Mouse (Mus musculus) gastrocnemius, adult 8-10 months (tissue): ENCODE results near the gene Bsg. TPM values are rescaled to one million over a fixed set of nuclear protein-coding genes. Genes with fewer than 3 reads are reported as not detected.
"Not testable (repeated sequence)": the region's sequence is repeated elsewhere in the genome, so short reads cannot be mapped to it uniquely, and the experiment has no call there.

Experiments
- DNase-seq, 2 experiments: peaks; one replicate each; pipeline ENCODE4 v3.0.0; 2022; ENCODE audit warnings: low spot score in 2 of 2
- total RNA-seq, 4 experiments: library from RNA; stranded (reverse); gene quantifications; 2 replicates each; pipeline ENCODE4 v1.2.4; 2022

The Bsg gene
- total RNA-seq, 4 experiments from 2014 or later = 524 to 920 (median 651) TPM

GRCm38 (mm10) chr10:79682551-79682915, 21.8 kb upstream of the Bsg start:
- no peak for DNase-seq

DNA sequence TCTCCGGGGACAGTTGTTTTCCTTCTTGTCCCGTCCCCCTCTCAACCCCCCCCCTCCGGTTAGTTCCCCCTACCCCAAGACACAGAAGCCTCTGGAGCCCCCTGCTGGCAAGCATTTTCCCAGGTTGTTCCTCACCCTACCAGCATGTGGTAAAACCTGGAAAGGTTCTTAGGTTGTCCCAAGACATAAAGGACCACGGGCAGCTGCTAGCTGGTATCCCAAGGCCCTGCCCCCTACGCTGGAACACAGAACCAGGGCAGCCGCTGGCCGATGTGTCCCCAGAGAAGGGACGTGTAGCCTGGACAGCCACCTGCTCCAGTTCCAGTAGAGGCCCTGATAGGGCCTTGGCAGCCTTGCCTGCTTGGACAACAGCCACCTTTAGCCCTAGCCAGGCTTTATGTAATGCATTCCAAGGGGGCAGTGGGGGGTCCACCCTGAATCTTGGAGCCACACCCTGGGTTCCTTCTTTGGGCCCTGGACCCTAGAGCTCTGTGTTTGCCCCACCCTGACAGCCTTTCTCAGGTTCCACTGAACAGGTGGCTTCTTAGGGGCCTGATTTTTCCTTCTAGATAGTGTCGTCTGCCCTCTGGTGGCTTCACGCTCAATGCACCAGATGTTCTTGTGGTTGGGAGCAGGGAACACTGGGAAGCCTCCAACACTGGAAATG, 21.2 kb upstream of the Bsg start:
- DNase-seq = peak; percentile 77 to 78

GRCm38 (mm10) chr10:79683726-79684640, 20.3 kb upstream of the Bsg start:
- peak; percentile 68 to 80 for DNase-seq

DNA sequence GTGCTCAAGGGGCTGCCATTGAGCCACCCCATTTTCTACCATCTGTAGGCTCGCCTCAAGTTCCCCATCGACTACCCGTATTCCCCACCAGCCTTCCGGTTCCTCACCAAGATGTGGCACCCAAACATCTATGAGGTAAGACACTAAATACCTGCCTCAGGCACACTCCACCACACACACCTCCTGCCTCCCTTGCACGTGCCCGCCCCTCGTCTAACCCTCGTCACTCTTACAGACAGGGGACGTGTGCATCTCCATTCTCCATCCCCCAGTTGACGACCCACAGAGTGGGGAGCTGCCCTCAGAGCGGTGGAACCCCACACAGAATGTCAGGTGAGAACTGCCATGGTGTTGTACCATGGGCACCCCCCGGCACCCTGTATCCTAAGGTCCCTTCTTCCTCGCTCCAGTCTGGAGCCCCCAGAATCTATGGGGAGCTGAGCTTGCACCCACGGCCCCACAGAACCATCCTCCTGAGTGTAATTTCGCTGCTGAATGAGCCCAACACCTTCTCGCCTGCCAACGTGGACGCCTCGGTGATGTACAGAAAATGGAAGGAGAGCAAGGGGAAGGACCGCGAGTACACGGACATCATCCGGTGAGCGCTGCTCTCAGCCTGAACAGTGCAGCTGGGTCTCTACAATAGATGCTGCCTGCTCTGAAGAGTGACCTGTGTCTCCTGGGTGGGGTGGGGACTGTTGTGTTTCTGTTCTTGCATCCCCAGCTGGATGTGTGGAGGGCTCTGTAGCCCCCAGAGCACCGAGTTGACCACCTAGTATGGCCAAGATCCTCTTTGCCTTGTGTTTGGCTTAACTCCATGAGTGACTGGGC, 19.3 kb upstream of the Bsg start:
- DNase-seq = no peak

GRCm38 (mm10) chr10:79686219-79686618, 18.1 kb upstream of the Bsg start:
- no peak for DNase-seq

DNA sequence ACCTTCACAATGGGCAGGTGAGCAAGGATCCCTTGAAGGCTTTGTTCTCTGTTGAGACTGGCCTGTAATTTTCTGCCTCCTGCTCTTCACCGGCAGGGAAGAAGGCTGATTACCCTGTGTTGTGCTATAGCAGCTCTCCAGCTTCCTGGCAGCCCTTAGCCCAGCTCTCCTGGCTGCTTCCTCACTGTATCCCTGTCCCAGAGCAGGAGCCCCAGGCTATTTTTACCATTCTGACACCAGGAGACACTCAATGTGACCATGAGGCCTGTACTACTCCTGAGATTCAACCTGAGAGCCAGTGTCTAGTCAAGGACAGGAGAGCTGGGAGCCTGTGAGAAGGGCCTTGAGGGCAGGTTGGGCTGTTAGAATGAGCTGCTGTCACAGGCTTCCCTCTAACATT, 17.6 kb upstream of the Bsg start:
- DNase-seq = peak in 1 of 2 experiments; percentile 65

- DNase-seq = no peak
Measured at GRCm38 (mm10) chr10:79687513-79687912, 16.8 kb upstream of the Bsg start.

- DNase-seq = no peak
Measured at GRCm38 (mm10) chr10:79688720-79689119, 15.6 kb upstream of the Bsg start, which contains the start of gene Gzmm. Gene Gzmm, plus strand, starts transcription at chr10:79689020.

- no peak for DNase-seq
Measured at GRCm38 (mm10) chr10:79689178-79689577, 15.1 kb upstream of the Bsg start.

- DNase-seq = no peak
Measured at GRCm38 (mm10) chr10:79691986-79692548, 12.2 kb upstream of the Bsg start.

DNA sequence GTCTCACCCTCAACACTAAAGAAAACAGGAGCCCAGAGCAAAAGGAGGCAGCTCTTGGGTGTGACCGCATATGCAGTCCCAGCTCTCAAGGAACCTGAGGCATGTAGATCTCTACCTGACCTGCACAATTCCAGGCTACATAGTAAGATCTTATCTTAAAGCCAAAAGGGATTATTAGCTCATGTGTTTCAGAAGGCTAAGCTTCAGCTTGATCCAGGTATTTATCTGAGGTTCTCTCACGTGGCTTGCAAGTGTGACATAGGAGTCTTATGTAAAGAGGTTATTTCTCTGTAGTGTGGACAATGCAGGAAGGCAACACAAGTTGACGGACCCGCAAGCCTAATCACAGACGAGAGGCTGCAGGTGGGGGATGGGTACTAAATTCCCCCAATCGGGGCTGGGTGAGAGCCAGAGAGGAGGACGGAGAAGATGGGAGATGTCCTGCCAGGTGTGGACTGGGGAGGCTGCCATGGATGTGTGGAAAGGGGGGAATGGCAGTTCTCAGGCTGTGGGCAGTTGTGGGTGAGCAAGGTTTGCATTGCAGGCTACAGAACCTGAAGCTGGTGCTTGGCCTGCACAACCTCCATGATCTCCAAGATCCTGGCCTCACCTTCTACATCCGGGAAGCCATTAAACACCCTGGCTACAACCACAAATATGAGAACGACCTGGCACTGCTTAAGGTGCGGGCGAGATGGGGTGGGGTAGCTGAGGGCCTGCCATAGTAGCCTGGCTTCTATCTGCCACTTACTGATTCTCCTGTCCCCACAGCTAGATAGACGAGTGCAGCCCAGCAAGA, 10.5 kb upstream of the Bsg start:
- DNase-seq = no peak

- DNase-seq = no peak
Measured at GRCm38 (mm10) chr10:79694379-79694655, 10.0 kb upstream of the Bsg start.

DNA sequence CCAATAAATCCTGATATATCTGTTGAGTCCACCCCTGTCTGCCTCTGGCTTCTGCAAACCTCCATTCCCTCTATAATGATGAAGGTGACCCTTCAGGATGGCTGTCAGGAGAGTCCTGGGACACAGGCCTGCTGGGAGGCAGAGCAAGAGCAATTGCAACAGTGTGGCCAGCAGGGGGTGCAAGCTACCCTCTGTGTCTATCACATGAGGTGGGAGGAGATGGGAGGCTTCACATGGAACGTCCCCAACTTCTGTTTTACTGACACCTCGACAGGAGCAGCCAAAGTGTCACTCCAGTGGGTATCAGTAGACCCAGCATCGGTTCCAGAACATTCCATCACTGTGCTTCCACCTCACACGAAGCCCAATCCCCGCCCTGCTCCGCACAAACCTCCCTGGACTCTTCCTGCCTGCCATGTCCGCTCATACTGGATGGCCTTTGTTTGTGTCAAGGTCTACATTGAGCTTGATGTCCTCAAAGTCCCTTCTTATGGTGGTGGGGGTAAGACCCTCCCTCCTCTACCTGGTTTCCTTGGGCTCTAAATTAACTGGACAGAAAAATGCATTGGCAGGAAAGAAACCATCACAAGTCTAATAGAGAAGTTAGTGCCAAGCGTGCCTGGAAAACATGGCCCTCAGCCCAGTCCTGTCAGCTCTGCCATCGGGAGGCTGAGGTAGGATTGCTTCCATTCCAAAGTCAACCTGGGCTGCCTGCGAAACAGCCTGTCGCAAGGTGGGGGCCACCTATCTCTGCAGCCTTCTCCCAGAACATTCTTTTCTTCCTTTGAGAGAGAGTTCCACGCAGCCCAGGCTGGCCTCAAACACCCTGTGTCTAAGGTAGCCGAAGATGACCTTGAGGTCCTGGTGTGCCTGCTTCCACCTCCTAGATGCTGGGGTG, 8.8 kb upstream of the Bsg start:
- DNase-seq = no peak

DNA sequence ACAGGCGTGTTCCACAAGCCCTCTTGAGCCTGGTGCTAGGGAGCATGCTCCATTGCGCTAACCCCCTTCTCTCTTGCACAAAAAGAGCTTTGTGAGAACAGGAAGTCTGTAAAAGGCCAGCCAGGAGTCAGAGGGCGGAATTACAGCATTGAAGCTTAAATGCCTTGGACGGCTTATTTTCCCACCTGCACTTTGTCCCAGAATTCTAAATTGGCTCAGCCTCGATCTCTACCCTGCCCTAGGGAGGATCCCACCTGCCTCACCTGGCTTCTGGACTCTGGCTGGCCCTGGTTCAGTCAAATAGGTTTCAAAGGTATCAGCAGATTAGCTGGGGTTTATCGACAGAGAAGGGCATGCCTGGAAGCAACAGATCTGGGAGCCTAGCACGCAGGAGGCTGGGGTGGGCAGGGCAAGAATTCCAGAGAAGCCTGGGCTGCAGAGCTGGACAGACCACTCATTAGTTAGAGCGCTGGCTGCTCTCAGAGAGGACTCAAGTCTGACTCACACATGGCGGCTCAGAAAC, 8.1 kb upstream of the Bsg start:
- no peak for DNase-seq

DNA sequence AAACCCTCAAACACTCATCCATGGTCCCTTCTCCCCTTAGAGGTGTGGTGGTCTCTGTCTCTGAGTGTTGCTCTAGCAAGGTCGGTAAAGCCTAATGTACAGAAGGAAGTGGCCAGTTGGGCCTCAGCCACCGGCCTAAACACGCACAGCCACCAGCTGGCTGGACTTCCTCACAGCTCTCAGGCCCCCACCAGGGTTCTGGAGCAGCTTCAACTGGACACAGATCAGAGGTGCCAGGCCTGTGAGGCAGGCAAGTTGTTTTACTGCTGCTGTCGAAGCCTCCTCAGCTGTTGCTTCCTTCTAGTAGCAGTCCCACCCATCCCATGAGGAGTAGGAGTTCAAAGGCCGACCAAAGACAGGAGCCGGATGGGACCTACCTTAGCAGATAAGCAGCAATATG, 6.4 kb upstream of the Bsg start:
- DNase-seq = no peak

DNA sequence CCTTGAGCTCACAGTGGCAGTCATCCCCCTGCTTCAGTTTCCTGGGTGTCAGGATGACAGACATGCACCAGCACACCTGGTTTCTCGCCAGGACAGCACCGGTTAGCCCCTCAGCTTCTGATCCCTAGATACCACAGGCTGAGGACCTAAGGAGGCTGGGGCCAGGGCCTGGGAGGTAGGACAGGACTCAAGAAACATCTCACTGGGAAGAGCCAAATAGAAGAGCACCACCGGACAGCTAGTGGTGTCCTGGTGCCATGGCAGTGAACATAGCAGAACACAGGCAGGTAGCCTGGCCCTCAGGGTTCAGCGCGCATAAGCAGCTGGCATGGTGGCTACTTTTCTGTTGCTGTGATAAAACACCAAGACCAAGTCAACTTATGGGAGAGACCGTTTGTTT, 5.8 kb upstream of the Bsg start:
- no peak for DNase-seq

DNA sequence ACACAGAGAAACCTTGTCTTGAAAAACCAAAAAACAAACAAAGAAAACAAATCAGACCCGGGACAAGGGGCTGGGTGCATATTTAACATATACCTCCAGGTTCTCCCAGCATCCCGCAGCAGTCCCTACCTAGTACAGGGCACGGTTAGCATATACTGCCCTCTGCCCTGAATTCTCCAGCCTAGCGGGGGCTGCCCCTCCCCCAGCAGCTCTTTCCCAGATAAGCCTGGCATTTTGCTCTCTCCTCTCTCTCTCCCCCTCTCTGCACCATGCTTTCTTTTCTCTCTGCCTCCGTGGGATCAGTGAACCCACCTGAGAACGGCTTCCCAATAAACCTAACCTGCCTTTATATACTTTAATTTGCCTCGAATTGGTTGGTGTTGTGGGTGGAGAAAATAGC, 3.6 kb upstream of the Bsg start:
- no peak for DNase-seq

DNA sequence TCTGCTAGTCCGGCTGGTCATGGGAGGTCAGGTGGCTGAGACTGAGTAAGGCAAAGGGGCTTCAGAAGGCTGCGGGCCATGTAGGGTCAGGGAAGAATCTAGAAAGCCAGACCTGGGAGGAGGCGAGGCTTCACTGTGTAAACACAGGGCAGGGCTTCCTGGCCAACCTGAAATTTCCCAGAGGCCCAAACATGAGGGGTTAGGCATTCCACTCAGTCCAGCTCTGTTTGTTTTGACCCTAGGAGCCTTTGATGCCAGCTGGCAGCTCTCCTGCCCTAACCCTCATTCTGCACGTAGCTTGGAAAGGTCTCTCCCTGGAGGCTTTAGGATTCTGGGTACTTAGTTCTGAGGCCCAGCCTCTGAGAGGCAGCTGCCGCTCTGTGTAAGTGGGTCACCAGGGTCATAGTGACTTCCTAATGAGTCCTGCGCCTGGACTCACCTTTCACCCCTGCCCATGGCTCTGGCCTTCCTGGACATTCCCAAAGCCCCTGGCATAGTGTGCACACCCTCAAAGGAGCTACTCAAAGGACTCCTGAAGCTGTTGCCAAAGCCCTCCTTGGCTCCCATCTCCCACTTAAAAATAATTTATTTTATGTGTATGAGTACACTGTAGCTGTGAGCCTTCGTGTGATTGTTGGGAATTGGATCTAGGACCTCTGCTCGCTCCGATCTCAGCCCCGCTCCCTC, 2.7 kb upstream of the Bsg start:
- DNase-seq = no peak

DNA sequence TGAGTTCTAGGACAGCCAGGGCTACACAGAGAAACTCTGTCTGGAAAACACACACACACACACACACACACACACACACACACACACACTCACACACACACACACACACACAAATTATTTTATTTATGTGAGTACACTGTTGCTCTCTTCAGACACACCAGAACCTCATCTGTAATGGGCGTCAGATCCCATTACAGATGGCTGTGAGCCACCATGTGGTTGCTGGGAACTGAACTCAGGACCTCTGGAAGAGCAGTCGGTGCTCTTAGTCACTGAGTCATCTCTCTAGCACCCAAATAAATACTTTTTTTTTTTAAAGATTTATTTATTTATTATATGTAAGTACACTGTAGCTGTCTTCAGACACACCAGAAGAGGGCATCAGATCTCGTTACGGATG, 1.3 kb upstream of the Bsg start:
- DNase-seq = not testable (repeated sequence)
